Mouse (Mus musculus) stomach, embryonic 14.5 days (tissue): ENCODE measurements around the gene Trp53i13. TPM values are rescaled to one million over a fixed set of nuclear protein-coding genes. Genes with fewer than 3 reads are reported as not detected.

ENCODE experiments used
- ATAC-seq: fragments of 200-750 bp; cut with Nextera tagmentation; 2 replicates; pipeline ENCODE4 v1.8.0; 2017; ENCODE audit warnings: low read depth, moderate TSS enrichment; ENCODE audit not compliant: insufficient number of reproducible peaks, insufficient read depth, low FRiP score
- H3K27ac ChIP-seq: fragments of 300-500 bp; sonication (generic); 2 replicates; pipeline ENCODE4 v1.5.1; 2014; ENCODE audit warnings: mild to moderate bottlenecking, low read length, moderate library complexity, mixed read lengths
- H3K27me3 ChIP-seq: fragments of 300-500 bp; sonication (generic); 2 replicates; pipeline ENCODE4 v1.6.1; 2014; ENCODE audit warnings: low read length, control low read depth, mixed read lengths; ENCODE audit not compliant: control insufficient read depth, insufficient read depth
- H3K36me3 ChIP-seq: fragments of 300-500 bp; sonication (generic); 2 replicates; pipeline ENCODE4 v1.6.1; 2014; ENCODE audit warnings: mild to moderate bottlenecking, control low read depth, low read length, moderate library complexity, mixed read lengths; ENCODE audit not compliant: control insufficient read depth, insufficient read depth
- H3K4me1 ChIP-seq: fragments of 300-500 bp; sonication (generic); 2 replicates; pipeline ENCODE4 v1.6.1; 2014; ENCODE audit warnings: low read length, control low read depth, mixed read lengths; ENCODE audit not compliant: control insufficient read depth, insufficient read depth
- H3K4me2 ChIP-seq: fragments of 300-500 bp; sonication (generic); replicated peaks from 2 replicates; pipeline ENCODE4 v1.6.1; 2014; ENCODE audit warnings: low read depth, low read length, control low read depth
- H3K4me3 ChIP-seq: fragments of 300-500 bp; sonication (generic); 2 replicates; pipeline ENCODE4 v1.5.1; 2014; ENCODE audit warnings: low read depth, low read length, control low read depth
- H3K9ac ChIP-seq: fragments of 300-500 bp; sonication (generic); replicated peaks from 2 replicates; pipeline ENCODE4 v1.6.1; 2014; ENCODE audit warnings: low read depth, mild to moderate bottlenecking, control low read depth, low read length, moderate library complexity, mixed read lengths
- H3K9me3 ChIP-seq: fragments of 300-500 bp; sonication (generic); 2 replicates; pipeline ENCODE4 v1.6.1; 2016; ENCODE audit warnings: low read depth, low read length, control low read depth; ENCODE audit not compliant: control insufficient read depth
- WGBS: fragments of 180-500 bp; shearing (Covaris S2); extraction: QIAGEN DNeasy Blood & Tissue Kit; methylation state at CpG from one replicate; pipeline ENCODE4 v1.1.7; 2014; 5-methylcytosine and 5-hydroxymethylcytosine counted together
- polyA plus RNA-seq: library from polyadenylated mRNA; unstranded; fragments of >200 nt; fragmentation: Nextera tagmentation; extraction: Ambion mirVana; gene quantifications from 2 replicates; pipeline ENCODE4 v1.2.1, GENCODE M21; 2014

The Trp53i13 gene
- polyA plus RNA-seq, 1 experiment from 2014 or later: 38.7 TPM

DNA sequence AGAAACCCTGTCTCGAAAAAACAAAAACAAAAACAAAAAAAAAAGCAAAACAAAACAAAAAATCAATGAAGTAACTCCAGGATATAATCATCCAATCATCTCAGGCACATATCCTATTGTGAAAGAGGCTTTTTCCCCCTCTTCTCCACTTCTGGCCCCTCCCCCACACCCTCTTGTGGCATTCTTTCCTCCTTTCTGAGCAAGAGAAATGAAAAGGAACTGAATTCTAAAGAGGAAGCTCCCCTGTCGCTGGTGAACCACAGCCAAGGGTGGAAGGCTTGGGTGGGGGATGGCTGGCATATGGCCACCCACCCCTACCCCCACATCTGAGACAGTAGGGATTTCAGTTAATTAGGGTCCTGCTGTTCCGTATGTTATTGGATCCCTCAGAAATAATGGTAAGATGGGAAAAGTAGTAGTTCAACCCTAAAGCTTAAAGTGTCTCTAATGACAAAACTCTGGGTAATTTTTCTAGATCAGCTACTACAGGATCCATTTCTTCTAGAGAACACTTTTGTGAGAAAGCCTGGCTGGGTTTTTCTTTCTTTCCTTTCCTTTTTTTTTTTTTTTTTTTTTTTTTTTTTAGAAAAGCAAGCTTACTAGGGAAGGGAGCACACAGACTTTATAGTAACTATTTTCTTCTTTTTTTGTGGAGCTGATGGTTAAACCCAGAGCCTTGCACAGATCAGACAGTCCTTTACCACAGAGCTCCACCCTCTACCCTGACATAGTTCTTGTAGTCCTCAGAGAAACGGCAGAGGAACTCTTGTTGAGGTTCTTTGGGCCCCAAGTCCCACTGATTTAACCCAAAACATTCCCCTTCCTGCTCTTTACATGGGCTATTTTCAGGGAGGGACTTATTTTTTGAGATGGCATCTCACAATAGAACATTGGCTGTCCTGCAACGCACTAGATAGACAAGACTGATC is 5.1 kb upstream of the Trp53i13 start:
- Histone ChIP-seq H3K36me3 (no peaks in the 10 kb centered on the region), H3K4me3 (no peak overlapping the region), H3K9ac (no peak overlapping the region), H3K27me3 (peaks cover 5% of the 10 kb centered on the region; the same call in 1 of the 2 replicates), H3K4me1 (peaks cover under 1% of the 10 kb centered on the region; the same call in 1 of the 2 replicates), H3K9me3 (no peaks in the 10 kb centered on the region), H3K27ac (no peak overlapping the region), H3K4me2 (no peak overlapping the region)
- no peak for ATAC-seq
- 62% methylated on average over 5 of the region's 5 CpGs for WGBS

DNA sequence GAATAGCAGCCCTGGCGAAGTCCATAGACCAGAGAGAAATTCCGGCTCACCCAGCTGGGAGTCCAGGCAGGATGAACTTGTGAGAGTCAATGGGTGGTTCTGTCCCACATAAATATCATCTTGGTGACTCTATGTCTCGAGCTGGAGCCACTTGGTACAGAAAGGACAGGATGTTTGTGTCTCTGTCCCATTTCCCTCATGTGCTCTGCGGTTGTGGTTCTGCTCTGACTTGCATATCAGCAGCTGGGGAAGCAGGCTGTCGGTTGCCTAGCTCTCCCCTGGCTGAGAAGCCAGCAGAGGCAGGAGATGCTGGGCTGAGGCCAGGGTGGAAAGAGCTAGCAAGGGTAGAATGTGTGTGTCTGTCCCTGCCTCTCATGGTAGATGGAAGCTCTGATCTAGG is 3.3 kb upstream of the Trp53i13 start, which contains the start of gene Gm10392:
TSS of gene Gm10392 (minus strand) at position 156 of the 400 bp plus-strand sequence.
- H3K9me3 ChIP-seq: no peaks in the 10 kb centered on the region
- H3K36me3 ChIP-seq: no peaks in the 10 kb centered on the region
- peaks cover 16% of the 10 kb centered on the region for H3K4me1 ChIP-seq
- WGBS: 71% methylated on average over 5 of the region's 5 CpGs
- H3K27ac ChIP-seq: no peak within 1 kb of the TSS
- H3K4me3 ChIP-seq: no peak within 1 kb of the TSS
- no peak within 1 kb of the TSS for H3K9ac ChIP-seq
- no peak for ATAC-seq
- H3K4me2 ChIP-seq: no peak within 1 kb of the TSS
- peaks cover 5% of the 10 kb centered on the region; the same call in 1 of the 2 replicates for H3K27me3 ChIP-seq

DNA sequence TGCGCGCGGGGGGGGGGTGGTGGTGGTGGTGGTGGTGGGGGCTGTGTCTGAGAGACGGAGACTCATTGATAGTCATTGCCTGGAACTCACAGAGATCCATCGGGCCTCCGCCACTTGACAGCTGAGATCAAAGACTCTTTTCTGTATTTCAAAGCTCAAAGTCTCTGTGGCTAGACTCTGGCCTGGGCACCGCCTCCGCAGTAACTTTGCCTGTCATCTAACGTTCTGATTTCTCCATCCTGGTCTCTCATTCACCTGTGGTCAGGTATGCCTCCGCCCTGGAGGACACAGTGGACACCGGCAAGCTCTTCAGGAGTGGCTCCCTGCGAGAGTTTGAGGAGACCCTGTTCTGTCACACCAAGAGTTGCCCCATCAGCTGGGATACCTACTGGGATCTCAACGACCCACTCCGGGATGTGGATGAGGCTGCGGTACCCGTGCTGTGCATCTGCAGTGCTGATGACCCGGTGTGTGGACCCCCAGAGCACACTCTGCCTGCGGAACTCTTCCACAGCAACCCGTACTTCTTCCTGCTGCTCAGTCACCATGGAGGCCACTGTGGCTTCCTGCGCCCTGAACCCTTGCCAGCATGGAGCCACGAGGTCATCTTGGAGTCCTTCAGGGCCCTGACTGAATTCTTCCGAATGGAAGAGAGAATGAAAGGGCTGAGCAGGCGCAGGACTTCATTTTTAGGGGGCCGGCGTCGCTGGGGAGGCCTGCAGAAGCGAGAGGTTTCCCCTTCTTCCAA is 2.4 kb upstream of the Trp53i13 start:
- WGBS: 83% methylated on average over 27 of the region's 27 CpGs
- Histone ChIP-seq H3K4me1 (peaks cover 20% of the 10 kb centered on the region), H3K27ac (no peak overlapping the region), H3K4me2 (no peak overlapping the region), H3K9ac (no peak overlapping the region), H3K36me3 (no peaks in the 10 kb centered on the region), H3K27me3 (peaks cover 5% of the 10 kb centered on the region; the same call in 1 of the 2 replicates), H3K4me3 (no peak overlapping the region), H3K9me3 (no peaks in the 10 kb centered on the region)
- no peak for ATAC-seq

DNA sequence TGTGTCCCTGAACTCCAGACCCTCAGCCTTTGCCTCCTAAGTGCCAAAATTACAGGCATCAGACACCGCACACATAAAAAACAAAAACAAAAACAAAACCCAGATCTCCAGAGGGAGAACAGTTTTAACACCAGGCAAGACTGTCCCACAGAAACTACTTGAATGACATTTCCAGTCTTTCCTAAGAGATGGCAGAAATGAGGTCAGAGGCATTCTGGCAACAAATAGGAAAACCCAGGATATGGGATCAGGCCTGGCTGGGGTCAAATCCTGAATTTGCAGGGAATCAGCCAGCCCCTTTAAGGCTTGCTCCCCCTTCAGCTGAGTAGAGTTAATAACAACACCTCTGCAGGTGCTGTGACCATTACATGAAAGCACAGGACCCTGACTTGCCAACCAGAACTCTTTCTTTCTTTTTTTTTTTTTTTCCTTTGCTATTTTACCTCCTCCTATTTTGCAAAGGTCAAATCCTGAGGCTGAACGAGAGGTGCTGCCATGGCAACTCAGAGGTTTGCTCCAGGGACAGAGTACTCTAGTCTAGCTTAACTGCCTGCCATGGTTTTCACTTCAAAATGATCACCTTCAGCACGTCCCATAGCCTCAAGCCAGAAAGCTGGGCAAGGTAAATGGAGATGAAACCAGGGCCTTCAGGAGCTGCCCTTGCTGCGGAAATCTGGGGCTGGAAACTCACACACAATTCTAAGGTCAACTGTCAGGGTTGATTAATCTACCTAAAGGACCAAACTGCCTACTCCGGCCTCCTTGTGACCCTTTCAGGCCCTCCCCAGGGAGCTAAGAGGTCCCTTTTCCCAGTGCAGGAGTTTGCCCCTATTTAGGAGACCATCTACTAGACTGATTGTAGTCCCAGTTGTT is 1.0 kb upstream of the Trp53i13 start:
- ATAC-seq: no peak
- no peak overlapping the region for H3K4me2 ChIP-seq
- peaks cover 21% of the 10 kb centered on the region for H3K4me1 ChIP-seq
- H3K9ac ChIP-seq: no peak overlapping the region
- H3K9me3 ChIP-seq: no peaks in the 10 kb centered on the region
- H3K4me3 ChIP-seq: no peak overlapping the region
- H3K36me3 ChIP-seq: no peaks in the 10 kb centered on the region
- WGBS: 53% methylated on average over 5 of the region's 5 CpGs
- H3K27ac ChIP-seq: no peak overlapping the region
- peaks cover 5% of the 10 kb centered on the region; the same call in 1 of the 2 replicates for H3K27me3 ChIP-seq

DNA sequence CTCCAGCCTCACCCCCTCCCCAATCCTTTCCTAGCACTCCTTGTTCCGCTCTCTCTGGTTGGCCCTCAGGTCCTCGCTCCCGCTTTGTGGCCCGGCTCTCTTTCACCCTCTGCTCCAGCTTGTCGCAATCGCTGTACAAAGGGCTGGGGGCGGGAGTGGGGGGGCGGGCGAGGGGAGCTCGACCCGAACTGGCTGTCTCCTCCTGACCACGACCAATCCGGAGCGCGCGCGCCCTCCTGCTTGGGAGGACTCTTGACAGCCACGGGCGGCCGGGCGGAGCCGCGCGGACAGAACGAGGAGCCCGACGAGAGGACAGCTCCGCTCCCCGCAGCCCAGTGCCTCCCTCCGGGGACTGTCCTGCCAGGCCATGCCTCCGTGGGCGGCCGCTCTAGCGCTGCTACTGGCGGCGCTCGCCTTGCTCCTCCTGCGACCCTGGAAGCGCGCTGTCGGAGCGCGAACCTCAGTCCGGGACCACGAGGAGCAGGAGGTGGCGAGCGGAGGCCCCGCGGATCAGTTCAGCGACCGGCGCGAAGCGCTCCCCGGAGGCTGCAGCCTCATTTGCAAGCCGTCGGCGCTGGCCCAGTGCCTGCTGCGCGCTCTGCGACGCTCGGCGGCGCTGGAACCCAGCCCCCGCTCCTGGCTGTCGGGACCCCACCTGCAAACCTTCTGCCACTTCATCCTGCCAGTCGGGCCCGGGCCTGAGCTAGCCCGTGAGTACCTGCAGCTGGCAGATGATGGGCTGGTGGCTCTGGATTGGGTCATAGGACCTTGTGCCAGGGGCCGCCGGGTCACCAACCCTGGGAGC is 746 bp downstream of the Trp53i13 start, which contains the start of gene Abhd15:
TSS of gene Abhd15 (plus strand) at position 290 of the 805 bp plus-strand sequence.
- H3K27ac ChIP-seq: peak within 1 kb of the TSS; percentile 10; the same call in 1 of the 2 replicates

DNA sequence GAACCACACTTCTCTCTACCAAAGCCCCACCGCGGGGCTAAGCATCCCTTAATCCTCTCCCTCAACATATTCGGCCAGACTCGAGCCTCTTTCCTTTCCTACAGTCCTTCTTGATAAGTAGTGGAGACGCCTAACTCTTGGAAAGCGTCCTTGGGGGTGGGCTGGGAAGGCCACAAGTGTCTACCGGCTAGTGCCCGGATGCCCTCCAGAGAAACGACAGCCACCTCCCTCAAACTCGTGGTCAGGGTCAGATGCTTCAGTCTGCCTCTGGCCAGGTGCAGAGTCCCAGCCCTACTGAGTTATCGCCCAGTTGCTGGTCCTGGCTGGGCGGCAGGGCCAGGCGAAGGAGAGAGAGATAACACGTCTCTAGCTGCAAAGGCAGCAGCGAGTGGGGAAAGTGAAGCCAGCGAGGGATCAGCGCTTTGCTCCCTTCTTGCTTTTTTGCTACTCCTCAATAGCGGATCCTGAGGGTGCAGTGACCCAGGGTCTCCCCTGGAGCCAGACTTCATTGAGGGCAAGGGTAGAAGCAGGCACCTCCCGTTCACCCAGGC is 1.4 kb downstream of the Trp53i13 start:
- WGBS: 14% methylated on average over 19 of the region's 19 CpGs
- H3K9me3 ChIP-seq: no peaks in the 10 kb centered on the region
- peaks cover 5% of the 10 kb centered on the region; the same call in 1 of the 2 replicates for H3K27me3 ChIP-seq
- peaks cover 23% of the 10 kb centered on the region for H3K4me1 ChIP-seq
- H3K4me3 ChIP-seq: peak overlapping the region; percentile 47
- H3K36me3 ChIP-seq: no peaks in the 10 kb centered on the region
- H3K9ac ChIP-seq: no peak overlapping the region; the same call in 1 of the 2 replicates
- peak overlapping the region; percentile 98 for H3K4me2 ChIP-seq
- peak overlapping the region; percentile 10; the same call in 1 of the 2 replicates for H3K27ac ChIP-seq
- no peak for ATAC-seq

More for the DNA sequence above, 746 bp downstream of the Trp53i13 start, which contains the start of gene Abhd15:
- under 1% methylated on average over 70 of the region's 72 CpGs for WGBS
- Histone ChIP-seq H3K4me1 (peaks cover 23% of the 10 kb centered on the region), H3K36me3 (no peaks in the 10 kb centered on the region), H3K9ac (no peak within 1 kb of the TSS; the same call in 1 of the 2 replicates), H3K9me3 (no peaks in the 10 kb centered on the region), H3K4me2 (peak within 1 kb of the TSS; percentile 98), H3K27me3 (peaks cover 5% of the 10 kb centered on the region; the same call in 1 of the 2 replicates), H3K4me3 (peak within 1 kb of the TSS; percentile 65)
- peak; percentile 31 for ATAC-seq

DNA sequence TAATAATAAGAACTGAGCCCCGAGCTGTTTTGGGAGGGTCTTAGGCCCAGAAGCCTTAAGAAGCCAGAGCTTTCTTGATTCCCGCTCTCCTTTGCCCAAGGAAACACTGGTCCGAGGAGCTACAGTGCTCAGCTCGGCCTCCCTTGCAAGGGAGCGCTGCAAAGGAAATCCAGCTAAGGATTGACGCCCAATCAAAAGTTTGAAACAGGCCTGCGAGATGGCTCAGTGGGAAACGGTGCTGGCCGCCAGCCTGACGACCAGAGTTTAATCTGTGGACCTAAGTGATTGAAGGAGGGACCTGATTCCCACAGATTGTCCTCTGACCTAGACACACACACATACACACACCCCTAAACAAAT is 2.0 kb downstream of the Trp53i13 start:
- 13% methylated on average over 10 of the region's 10 CpGs for WGBS

More for the DNA sequence above, 2.0 kb downstream of the Trp53i13 start:
- H3K36me3 ChIP-seq: no peaks in the 10 kb centered on the region
- H3K9me3 ChIP-seq: no peaks in the 10 kb centered on the region
- H3K4me3 ChIP-seq: peak overlapping the region; percentile 65
- H3K27me3 ChIP-seq: peaks cover 5% of the 10 kb centered on the region; the same call in 1 of the 2 replicates
- H3K4me2 ChIP-seq: peak overlapping the region; percentile 98
- peak overlapping the region; percentile 10; the same call in 1 of the 2 replicates for H3K27ac ChIP-seq
- H3K4me1 ChIP-seq: peaks cover 23% of the 10 kb centered on the region
- no peak for ATAC-seq
- H3K9ac ChIP-seq: peak overlapping the region; percentile 30; the same call in 1 of the 2 replicates
